Mouse (Mus musculus) liver, embryonic 14.5 days (tissue): ENCODE results near the gene Gm49405.
"Not testable (repeated sequence)": the region's sequence is repeated elsewhere in the genome, so short reads cannot be mapped to it uniquely, and the experiment has no call there.

ENCODE experiments used
- CTCF ChIP-seq: IDR thresholded peaks from 2 replicates; pipeline ENCODE4 v1.5.1; 2016; ENCODE audit warnings: antibody characterized with exemption, low read depth, control low read depth
- EP300 ChIP-seq: IDR thresholded peaks from 2 replicates; pipeline ENCODE4 v1.6.1; 2016; ENCODE audit warnings: antibody characterized with exemption, low read depth

- TF ChIP-seq CTCF, result peak; percentile 38; the same call in 1 of the 2 replicates
- TF ChIP-seq EP300, result not testable (repeated sequence)
Observed at GRCm38 (mm10) chr19:4049069-4049468, 48.6 kb downstream of the Gm49405 start.
